Mouse (Mus musculus): ENCODE data around the gene Nek8.
"Not testable (repeated sequence)": the region's sequence is repeated elsewhere in the genome, so short reads cannot be mapped to it uniquely, and the experiment has no call there.

The Nek8 gene

GRCm38 (mm10) chr11:78176402-78176862 is at the start of gene Nek8, which contains the start of gene Tlcd1:
TSS of gene Nek8 (minus strand) at chr11:78176675.
TSS of gene Tlcd1 (plus strand) at chr11:78176711.
- in situ Hi-C loops (cut with MboI; ENCODE audit: unreplicated experiment in 2 of 2) = loop anchor here (5.0 to 10.0 kb wide), 6 partner anchors 119 to 352 kb away; partner anchors contain the start of gene Phf12 (in 1 of the 2)

GRCm38 (mm10) chr11:78223586-78223985 is 47.1 kb upstream of the Nek8 start:
- in situ Hi-C loops (cut with MboI; ENCODE audit: unreplicated experiment in 2 of 2) = no loop called here

- in situ Hi-C loops (cut with MboI; ENCODE audit: unreplicated experiment in 2 of 2) = no loop called here
These were observed 39.3 kb upstream of the Nek8 start for GRCm38 (mm10) chr11:78215709-78216317.

GRCm38 (mm10) chr11:78213086-78213817 is 36.8 kb upstream of the Nek8 start:
- in situ Hi-C loops (cut with MboI; ENCODE audit: unreplicated experiment in 2 of 2) = no loop called here

GRCm38 (mm10) chr11:78211513-78211912 is 35.0 kb upstream of the Nek8 start:
- in situ Hi-C loops (cut with MboI; ENCODE audit: unreplicated experiment in 2 of 2) = no loop called here

GRCm38 (mm10) chr11:78210615-78211014 is 34.1 kb upstream of the Nek8 start:
- in situ Hi-C loops (cut with MboI; ENCODE audit: unreplicated experiment in 2 of 2) = no loop called here

GRCm38 (mm10) chr11:78209886-78210285 is 33.4 kb upstream of the Nek8 start:
- in situ Hi-C loops (cut with MboI; ENCODE audit: unreplicated experiment in 2 of 2) = no loop called here

GRCm38 (mm10) chr11:78207190-78207589 is 30.7 kb upstream of the Nek8 start:
- in situ Hi-C loops (cut with MboI; ENCODE audit: unreplicated experiment in 2 of 2) = no loop called here

- in situ Hi-C loops (cut with MboI; ENCODE audit: unreplicated experiment in 2 of 2) = no loop called here
These were observed 29.1 kb upstream of the Nek8 start for GRCm38 (mm10) chr11:78205361-78206206.

- in situ Hi-C loops (cut with MboI; ENCODE audit: unreplicated experiment in 2 of 2) = no loop called here
These were observed 27.8 kb upstream of the Nek8 start for GRCm38 (mm10) chr11:78204287-78204686.

GRCm38 (mm10) chr11:78202372-78202771 is 25.9 kb upstream of the Nek8 start:
- in situ Hi-C loops (cut with MboI; ENCODE audit: unreplicated experiment in 2 of 2) = no loop called here

GRCm38 (mm10) chr11:78195101-78195863 is 18.8 kb upstream of the Nek8 start:
- in situ Hi-C loops (cut with MboI; ENCODE audit: unreplicated experiment in 2 of 2) = no loop called here

GRCm38 (mm10) chr11:78194411-78195100 is 18.1 kb upstream of the Nek8 start:
- in situ Hi-C loops (cut with MboI; ENCODE audit: unreplicated experiment in 2 of 2) = no loop called here

GRCm38 (mm10) chr11:78193113-78193512 is 16.6 kb upstream of the Nek8 start, which contains the start of gene Proca1:
TSS of gene Proca1 (plus strand) at chr11:78193392.
- in situ Hi-C loops (cut with MboI; ENCODE audit: unreplicated experiment in 2 of 2) = no loop called here

- in situ Hi-C loops (cut with MboI; ENCODE audit: unreplicated experiment in 2 of 2) = no loop called here
These were observed 13.6 kb upstream of the Nek8 start for GRCm38 (mm10) chr11:78190041-78190440.

- in situ Hi-C loops (cut with MboI; ENCODE audit: unreplicated experiment in 2 of 2) = no loop called here
These were observed 13.0 kb upstream of the Nek8 start for GRCm38 (mm10) chr11:78189234-78190040.

- in situ Hi-C loops (cut with MboI; ENCODE audit: unreplicated experiment in 2 of 2) = no loop called here
These were observed 12.1 kb upstream of the Nek8 start, which contains the start of gene Rab34 for GRCm38 (mm10) chr11:78188331-78189233. TSS of gene Rab34 (plus strand) at chr11:78188430.

GRCm38 (mm10) chr11:78184702-78185101 is 8.2 kb upstream of the Nek8 start:
- in situ Hi-C loops (cut with MboI; ENCODE audit: unreplicated experiment in 2 of 2) = not testable (repeated sequence)
